Mouse (Mus musculus): ENCODE measurements at regions not wholly inside any gene's neighbourhood (a gene's known extent, or its start where the extent isn't known, plus 50 kb on each side); places are given as distances from the start of the nearest gene placed in this dataset.

DNA sequence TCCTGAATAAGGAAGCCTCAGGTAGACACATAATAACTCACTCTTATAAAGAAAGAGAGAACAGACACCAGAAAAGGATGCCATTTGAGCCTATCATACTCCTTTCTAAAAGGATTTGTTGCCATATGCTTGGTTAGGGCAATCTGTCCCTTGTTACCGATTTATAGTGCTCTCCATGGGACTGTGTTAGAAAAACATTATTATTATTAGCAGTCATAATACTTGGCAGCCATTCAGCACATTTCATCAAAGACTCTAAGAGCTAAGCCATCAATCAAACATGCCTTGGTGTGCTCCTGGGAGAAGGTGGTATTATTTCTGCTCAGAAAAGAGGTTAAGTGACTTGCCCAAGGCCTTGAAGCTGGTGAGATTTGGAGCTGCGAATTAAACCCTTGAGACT lies 282.8 kb upstream of the Gm8797 start:
- DNase-seq (ENCODE audit: low spot score, missing footprints) (peak; percentile 62), ATAC-seq (ENCODE audit: low FRiP score) (no peak)
- WGBS, result 81% methylated on average over 2 of the region's 2 CpGs
- Histone ChIP-seq H3K27me3 (ENCODE audit: control insufficient read depth, insufficient read depth, low read length) (no peaks in the 10 kb centered on the region), H3K4me1 (ENCODE audit: control insufficient read depth, insufficient read depth, low read length) (no peaks in the 10 kb centered on the region), H3K9me3 (ENCODE audit: control insufficient read depth, low read length) (no peaks in the 10 kb centered on the region), H3K36me3 (ENCODE audit: control insufficient read depth, insufficient read depth, low read length) (no peaks in the 10 kb centered on the region), H3K9ac (ENCODE audit: low read length) (no peak overlapping the region), H3K4me2 (no peak overlapping the region), H3K27ac (ENCODE audit: low read depth, low read length) (no peak overlapping the region), H3K4me3 (ENCODE audit: low read depth, low read length) (no peak overlapping the region)

DNA sequence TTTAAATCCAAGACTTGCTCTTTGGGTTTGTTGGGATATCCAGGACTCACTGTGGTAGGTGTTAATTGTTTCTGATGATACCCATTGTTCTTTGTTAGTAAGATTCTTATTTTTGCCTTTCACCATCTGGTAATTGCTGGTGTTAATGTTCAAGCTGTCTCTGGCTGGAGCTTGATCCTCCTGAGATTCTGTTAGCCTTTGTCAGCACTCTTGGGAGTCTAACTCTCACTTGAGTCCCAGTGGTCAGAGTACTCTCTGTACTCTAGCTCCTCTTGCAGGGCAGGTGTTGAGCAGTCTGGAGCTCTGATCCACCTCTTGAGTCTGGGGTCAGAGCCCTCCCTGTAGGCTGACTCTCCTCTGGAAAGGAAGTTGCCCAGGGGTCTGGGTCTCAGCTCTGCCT lies 252.8 kb upstream of the Gm8797 start:
- Histone ChIP-seq H3K9ac (ENCODE audit: low read length) (no peak overlapping the region), H3K27me3 (ENCODE audit: control insufficient read depth, insufficient read depth, low read length) (no peaks in the 10 kb centered on the region), H3K4me3 (ENCODE audit: low read depth, low read length) (no peak overlapping the region), H3K9me3 (ENCODE audit: control insufficient read depth, low read length) (no peaks in the 10 kb centered on the region), H3K36me3 (ENCODE audit: control insufficient read depth, insufficient read depth, low read length) (no peaks in the 10 kb centered on the region), H3K27ac (ENCODE audit: low read depth, low read length) (no peak overlapping the region), H3K4me1 (ENCODE audit: control insufficient read depth, insufficient read depth, low read length) (no peaks in the 10 kb centered on the region), H3K4me2 (no peak overlapping the region)
- ATAC-seq (ENCODE audit: low FRiP score) (no peak), DNase-seq (ENCODE audit: low spot score, missing footprints) (no peak)

Data from midbrain, embryonic 11.5 days (tissue).